Mouse (Mus musculus): ENCODE results near the gene Il10ra.
A peak's percentile ranks its signal among the peaks of the same experiment; 100 is the strongest.

The Il10ra gene

DNA sequence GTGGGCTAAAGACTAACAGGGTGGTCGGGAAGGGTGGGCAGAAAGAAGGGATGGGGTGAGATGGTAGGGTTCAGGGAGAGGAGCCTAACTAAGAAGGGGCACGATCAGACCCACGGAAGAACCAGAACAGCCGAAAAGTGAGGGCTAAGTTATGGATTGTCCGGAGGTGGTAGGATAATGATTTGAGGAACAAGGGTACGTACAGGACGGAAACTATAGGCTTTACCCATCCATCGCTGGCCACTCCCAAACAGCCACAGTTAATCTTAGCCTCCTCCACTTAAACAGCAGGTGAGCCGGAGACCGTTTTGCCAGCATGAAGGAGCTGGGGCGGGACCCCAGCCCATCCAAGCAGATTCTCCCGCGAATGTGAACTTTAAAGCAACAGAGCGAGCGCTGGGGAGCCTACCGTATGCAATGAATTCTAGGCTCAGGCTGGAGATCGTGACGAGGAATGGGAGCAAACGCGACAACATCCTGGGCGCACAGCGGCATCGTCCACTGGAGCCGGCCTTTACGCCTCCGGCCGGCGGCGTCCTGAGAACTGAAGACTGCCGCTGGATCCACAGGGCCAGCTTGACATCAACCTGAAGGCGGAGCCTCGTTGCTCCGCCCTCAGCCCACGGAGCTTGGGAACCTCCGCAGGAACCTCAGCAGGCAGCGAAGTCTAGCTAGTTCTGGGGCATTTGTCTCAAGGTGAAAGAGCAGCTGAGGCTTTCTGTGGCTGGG, at the start of gene Il10ra:
Gene Il10ra (minus strand): TSS at position 553 of the 729 bp plus-strand sequence.
- no peak for DNase-seq (ENCODE audit: low read depth)

DNA sequence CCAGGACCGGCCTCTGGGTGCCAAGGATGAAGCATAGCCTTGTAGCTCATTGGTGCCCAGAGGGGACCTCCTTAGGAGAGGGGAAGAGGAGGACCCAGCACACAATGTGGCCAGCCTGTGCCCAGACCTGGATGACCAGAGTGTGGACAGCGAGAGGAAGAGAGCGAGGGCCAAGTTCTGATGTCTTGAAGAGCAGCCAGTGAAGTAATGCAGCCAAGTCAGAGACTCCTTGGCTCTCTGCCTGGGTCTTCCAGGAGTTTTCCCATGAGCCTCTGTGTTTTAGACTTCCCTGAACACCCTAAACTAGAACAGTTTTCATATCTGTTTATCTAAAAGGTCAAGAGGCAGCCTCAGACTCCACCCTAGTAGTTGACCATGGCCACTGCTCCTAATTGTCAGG, 48.7 kb upstream of the Il10ra start:
- DNase-seq (ENCODE audit: low read depth) = peak; percentile 10

GRCm38 (mm10) chr9:45313913-45314312, 45.0 kb upstream of the Il10ra start:
- no peak for DNase-seq (ENCODE audit: low read depth)

DNA sequence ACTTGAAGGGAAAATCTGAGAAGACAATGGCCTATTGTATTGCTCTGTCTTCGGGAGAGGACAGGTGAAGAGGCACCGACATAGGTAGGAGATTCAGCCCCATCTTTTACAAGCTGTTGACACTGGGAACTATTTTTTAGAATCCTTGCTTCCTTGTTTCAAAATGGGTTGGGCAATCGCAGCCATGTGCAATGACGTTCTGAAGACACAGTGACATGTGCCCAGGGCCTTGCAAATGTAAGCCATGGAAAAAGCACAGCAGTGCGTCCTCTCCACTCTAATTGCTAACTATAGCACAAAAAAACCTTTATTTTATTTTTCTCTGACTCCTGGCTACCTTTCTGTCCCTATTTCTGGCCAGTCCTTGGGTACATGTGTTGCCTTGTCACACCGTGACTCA, 42.9 kb upstream of the Il10ra start:
- no peak for DNase-seq (ENCODE audit: low read depth)

- DNase-seq (ENCODE audit: low read depth) = no peak
Measured at GRCm38 (mm10) chr9:45308521-45308920, 39.6 kb upstream of the Il10ra start.

DNA sequence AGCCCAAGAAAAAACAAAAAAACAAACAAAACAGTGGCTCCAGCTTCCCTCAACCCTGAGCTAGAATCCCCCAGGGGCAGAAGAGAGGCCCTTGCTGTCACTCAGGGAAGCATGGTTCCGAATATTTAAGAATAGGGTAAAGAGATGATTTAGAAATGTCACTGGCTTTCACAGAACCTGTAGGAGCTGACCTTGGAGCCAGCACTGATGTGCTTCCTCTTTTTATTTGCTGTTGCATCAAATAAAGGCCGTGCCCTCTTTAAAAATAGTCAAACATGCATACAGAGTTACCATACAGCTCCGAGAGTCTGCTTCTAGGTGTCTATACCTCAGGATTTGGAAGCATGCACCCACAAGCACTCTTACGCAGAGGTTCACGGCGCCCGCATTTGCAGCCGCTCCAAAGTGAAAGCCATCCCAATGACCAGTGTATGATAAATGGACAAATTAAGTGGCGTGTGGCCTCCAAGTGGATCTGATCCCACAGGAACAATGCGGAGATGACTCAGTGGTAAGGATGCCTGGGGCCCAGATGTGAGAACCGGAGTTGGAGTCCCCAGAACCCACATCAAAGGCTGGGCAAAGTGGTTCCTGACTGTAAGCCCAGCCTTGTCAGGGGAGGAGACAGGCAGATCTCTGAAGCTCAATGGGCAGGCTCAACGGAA, 37.9 kb upstream of the Il10ra start:
- DNase-seq (ENCODE audit: low read depth) = no peak

GRCm38 (mm10) chr9:45301771-45302170, 32.8 kb upstream of the Il10ra start:
- DNase-seq (ENCODE audit: low read depth) = no peak

GRCm38 (mm10) chr9:45300422-45301104, 31.6 kb upstream of the Il10ra start:
- peak; percentile 60 for DNase-seq (ENCODE audit: low read depth)

DNA sequence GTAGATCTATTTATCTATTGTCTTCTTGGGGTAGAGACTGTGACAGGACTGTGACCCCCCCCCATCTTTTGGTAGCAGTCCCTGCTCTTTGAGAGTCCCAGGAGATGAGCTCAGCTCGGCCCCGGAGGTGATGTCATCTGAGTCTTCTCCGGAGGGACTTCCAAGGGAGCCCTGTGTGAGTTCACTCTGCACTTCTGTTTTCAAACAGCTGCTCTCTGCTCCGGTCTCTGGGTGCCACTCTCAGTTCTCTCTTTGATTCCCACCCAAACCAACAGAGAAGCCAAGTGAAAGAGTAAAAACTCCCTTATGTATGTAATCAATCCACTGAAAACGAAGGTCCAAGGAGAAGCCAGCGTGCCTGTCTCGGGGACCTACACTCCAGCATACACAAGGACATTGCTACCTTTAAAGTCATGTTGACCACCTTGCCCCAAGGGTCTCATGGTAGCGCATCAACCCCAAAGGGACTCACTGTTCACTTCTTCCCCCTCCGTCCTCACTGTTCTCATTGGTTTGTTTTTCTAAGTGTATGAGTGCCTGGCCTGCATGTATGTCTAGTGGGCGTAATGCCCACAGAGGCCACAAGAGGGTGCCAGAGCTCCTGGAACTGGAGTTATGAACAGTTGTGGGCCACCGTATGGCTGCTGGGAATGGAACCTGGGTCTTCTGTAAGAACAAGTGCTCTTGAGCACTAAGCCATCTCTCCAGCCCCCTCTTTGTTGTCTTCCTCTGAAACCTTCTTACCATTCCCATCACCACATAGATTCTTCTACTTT, 30.5 kb upstream of the Il10ra start:
- no peak for DNase-seq (ENCODE audit: low read depth)

- no peak for DNase-seq (ENCODE audit: low read depth)
Measured at GRCm38 (mm10) chr9:45294210-45295011, 25.5 kb upstream of the Il10ra start.

- DNase-seq (ENCODE audit: low read depth) = no peak
Measured at GRCm38 (mm10) chr9:45291481-45292168, 22.7 kb upstream of the Il10ra start.

- DNase-seq (ENCODE audit: low read depth) = no peak
Measured at GRCm38 (mm10) chr9:45282466-45282865, 13.5 kb upstream of the Il10ra start.

GRCm38 (mm10) chr9:45280891-45281290, 11.9 kb upstream of the Il10ra start:
- no peak for DNase-seq (ENCODE audit: low read depth)

DNA sequence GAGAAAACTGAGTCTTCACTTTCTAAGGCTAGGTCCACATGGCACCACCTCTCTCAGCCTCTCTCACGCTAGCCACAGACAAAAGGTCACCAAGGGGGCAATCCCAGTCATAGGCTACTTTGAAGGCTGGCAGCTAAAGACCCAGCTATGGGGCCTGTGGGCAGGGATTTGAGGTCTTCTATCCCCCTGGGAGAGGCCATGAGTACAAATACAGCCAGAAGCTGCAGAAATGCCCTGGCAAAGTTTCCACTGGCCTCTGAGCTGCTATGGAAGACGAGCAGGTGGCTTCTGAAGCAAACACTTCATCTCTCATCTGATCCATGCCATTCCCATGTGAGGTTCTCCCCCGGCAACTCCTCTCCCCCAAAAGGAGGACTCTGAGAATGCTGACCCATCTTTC, 11.1 kb upstream of the Il10ra start:
- no peak for DNase-seq (ENCODE audit: low read depth)

- no peak for DNase-seq (ENCODE audit: low read depth)
Measured at GRCm38 (mm10) chr9:45274635-45275034, 5.7 kb upstream of the Il10ra start.

DNA sequence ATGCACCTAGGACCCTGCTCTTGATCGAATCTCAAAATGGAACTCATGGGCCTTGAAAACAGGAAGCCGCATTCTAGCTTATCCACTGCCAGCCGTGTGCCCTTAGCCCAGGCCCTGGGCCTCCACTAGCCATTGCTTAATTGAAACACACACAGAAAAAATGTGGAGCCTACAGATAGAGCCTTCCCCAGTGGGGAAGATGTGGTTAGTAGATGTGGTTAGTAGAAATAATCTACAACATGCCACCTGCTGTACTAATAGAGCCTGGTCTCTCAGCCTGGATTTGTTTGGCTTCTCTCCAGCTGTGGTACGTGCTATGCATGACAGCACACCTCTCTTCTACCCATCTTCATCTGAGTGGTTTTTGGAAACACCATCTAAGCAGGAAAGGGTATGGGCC, 5.3 kb upstream of the Il10ra start:
- DNase-seq (ENCODE audit: low read depth) = no peak

GRCm38 (mm10) chr9:45272213-45272612, 3.3 kb upstream of the Il10ra start:
- no peak for DNase-seq (ENCODE audit: low read depth)

GRCm38 (mm10) chr9:45268079-45268478, 870 bp downstream of the Il10ra start:
- no peak for DNase-seq (ENCODE audit: low read depth)

GRCm38 (mm10) chr9:45267099-45267498, 1.9 kb downstream of the Il10ra start:
- no peak for DNase-seq (ENCODE audit: low read depth)

- no peak for DNase-seq (ENCODE audit: low read depth)
Measured at GRCm38 (mm10) chr9:45261872-45262271, 7.1 kb downstream of the Il10ra start.

DNA sequence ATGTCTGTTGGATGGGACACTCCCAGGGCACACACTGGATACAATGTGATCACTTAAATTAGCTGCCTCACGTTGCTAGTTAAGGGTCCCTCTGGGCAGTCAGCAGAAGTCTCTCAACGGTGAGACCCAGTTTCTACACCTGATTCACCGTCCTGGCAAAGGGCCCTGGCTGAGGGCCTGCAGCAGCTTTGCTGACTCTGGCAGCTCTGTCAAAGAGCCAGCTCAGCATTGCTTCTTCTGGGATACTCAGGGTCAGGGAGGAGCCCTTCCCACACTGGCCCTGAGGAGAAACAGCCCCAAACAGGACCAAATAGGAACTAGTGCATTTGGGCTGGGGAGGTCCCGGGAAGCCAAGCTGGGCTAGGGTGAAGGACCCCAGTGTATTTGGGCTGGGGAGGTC, 7.5 kb downstream of the Il10ra start:
- DNase-seq (ENCODE audit: low read depth) = no peak
